Mouse (Mus musculus): ENCODE data around the gene Atp5g2.

- no peak for TF ChIP-seq TAL1 (IDR thresholded peaks at IDR 0.05; ENCODE audit: low read length)
- TF ChIP-seq GATA1 (IDR thresholded peaks at IDR 0.05; ENCODE audit: low read length) = no peak
Observed at GRCm38 (mm10) chr15:102623121-102623520, 49.0 kb downstream of the Atp5g2 start.
